13 mouse cellular contexts compared by ENCODE assay signal in genomic region chr11:5533108-5533507, GRCm38 (mm10). TPM values are rescaled to one million over a fixed set of nuclear protein-coding genes. Genes with fewer than 3 reads are reported as not detected.
DNase-seq lines count a peak whose midpoint lies in the region; ATAC-seq and TF ChIP-seq lines count a peak whose summit lies in the region.
"Had no signal": no experiment of that assay in that cellular context is flagged by ENCODE, and none has a peak within 500 bp of the region (broad histone marks: within the 10 kb centered on the region; RNA-seq: fewer than 3 reads in every experiment).

No protein-coding gene starts in this region.

- peak overlapping the region; percentile 26 for H3K9ac ChIP-seq in liver, adult 2 months (ENCODE audit: low read depth, low read length)

- H3K4me1 ChIP-seq in liver, adult 2 months (ENCODE audit: control insufficient read depth, insufficient read depth, low read length) = peaks cover 2% of the 10 kb centered on the region

- no peaks in the 10 kb centered on the region for H3K27me3 ChIP-seq in liver, adult 2 months (ENCODE audit: control insufficient read depth, insufficient read depth, low read length)
- H3K27me3 ChIP-seq: CH12.LX had no signal

- 0 out of 2 replicates have a peak, but pooled peaks cover 1% of the 10 kb centered on the region for H3K79me2 ChIP-seq in liver, adult 2 months (ENCODE audit: control insufficient read depth, insufficient read depth, low read length)

- no peak for TF ChIP-seq POLR2A in liver, adult 2 months (IDR thresholded peaks at IDR 0.05; ENCODE audit: extremely low read depth, insufficient read depth, low read length)

- ATAC-seq in activated CD4-positive, CD25-positive, alpha-beta regulatory T cell, adult 4 months = no peak

- WGBS in liver, adult 2 months = 39% methylated on average over 5 of the region's 5 CpGs

- peak overlapping the region; percentile 1; the same call in 1 of the 2 replicates for H3K27ac ChIP-seq in liver, adult 2 months (replicated peaks; ENCODE audit: insufficient read depth, low read depth, low read length)

- DNase-seq in liver, adult 2 months (ENCODE audit: extremely low read depth, low read depth, low spot score) = peak; percentile 91
- no peak for DNase-seq in liver
- DNase-seq in kidney, adult 18-20 months = peak; percentile 71
- DNase-seq in kidney, postnatal 14 days = peak; percentile 85
- DNase-seq in skeletal muscle tissue, adult 2 months (ENCODE audit: low read depth, low spot score) = peak; percentile 30
- no peak for DNase-seq in thymus, postnatal 25 days
- DNase-seq: cerebellum, adult 11-12 months had no signal

- H3K36me3 ChIP-seq in liver, adult 2 months (ENCODE audit: control insufficient read depth, insufficient read depth, low read length) = peaks cover 61% of the 10 kb centered on the region

- H3K4me3 ChIP-seq in liver, adult 2 months (ENCODE audit: insufficient read depth, low read depth, low read length) = no peak overlapping the region

- peak; percentile 88 for TF ChIP-seq CTCF in liver, adult 2 months (IDR thresholded peaks at IDR 0.05; ENCODE audit: low read depth, low read length)

RNA-seq across cellular contexts. Expression of gene Ccdc117, which starts 8.9 kb away (rescaled TPM):
- total RNA-seq in liver, adult 2 months (2014; rRNA removed) = 15.3 and 15.5 TPM in 2 replicates
- polyA plus RNA-seq in liver, adult 2 months (2012; rRNA removed) = 5.2 and 5.4 TPM in 2 replicates
- polyA plus RNA-seq in activated CD4-positive, CD25-positive, alpha-beta regulatory T cell, adult 4 months (2017; shearing (Covaris generic)) = 1 to 10 TPM; 3.5 to 4.2 TPM

RNA-seq across cellular contexts. Expression of gene Xbp1, which starts 12.6 kb away (rescaled TPM):
- total RNA-seq in liver, adult 2 months (2014; rRNA removed) = 137 and 138 TPM in 2 replicates
- 147 and 241 TPM in 2 replicates for polyA plus RNA-seq in liver, adult 2 months (2012; rRNA removed)
- polyA plus RNA-seq in activated CD4-positive, CD25-positive, alpha-beta regulatory T cell, adult 4 months (2017; shearing (Covaris generic)) = 10 to 100 TPM; 52.4 to 55.6 TPM

RNA-seq across cellular contexts. Expression of gene Ankrd36, which starts 36.4 kb away (rescaled TPM):
- total RNA-seq in liver, adult 2 months (2014; rRNA removed) = not detected in 2 replicates
- 0.04 TPM in 1 of 2 replicates, not detected in the other for polyA plus RNA-seq in liver, adult 2 months (2012; rRNA removed)
- not detected for polyA plus RNA-seq in activated CD4-positive, CD25-positive, alpha-beta regulatory T cell, adult 4 months (2017; shearing (Covaris generic))
- total RNA-seq: CH12.LX; heart, postnatal 10 days; left cerebral cortex, postnatal 25 days; megakaryocyte, adult 5-6 weeks had no signal
- polyA plus RNA-seq: intestine, embryonic 14.5 days had no signal

Comparison
In these comparisons a context has a peak if more than half of its experiments do, and no peak if none do; other contexts are left out.
1. DNase-seq: peak in liver, adult 2 months (single experiment), kidney, adult 18-20 months (single experiment), kidney, postnatal 14 days (single experiment) and skeletal muscle tissue, adult 2 months (single experiment); none in liver (single experiment) and thymus, postnatal 25 days (single experiment).